Mouse (Mus musculus): ENCODE measurements at regions not wholly inside any gene's neighbourhood (a gene's known extent, or its start where the extent isn't known, plus 50 kb on each side); places are given as distances from the start of the nearest gene placed in this dataset.
A peak's percentile ranks its signal among the peaks of the same experiment; 100 is the strongest.

DNA sequence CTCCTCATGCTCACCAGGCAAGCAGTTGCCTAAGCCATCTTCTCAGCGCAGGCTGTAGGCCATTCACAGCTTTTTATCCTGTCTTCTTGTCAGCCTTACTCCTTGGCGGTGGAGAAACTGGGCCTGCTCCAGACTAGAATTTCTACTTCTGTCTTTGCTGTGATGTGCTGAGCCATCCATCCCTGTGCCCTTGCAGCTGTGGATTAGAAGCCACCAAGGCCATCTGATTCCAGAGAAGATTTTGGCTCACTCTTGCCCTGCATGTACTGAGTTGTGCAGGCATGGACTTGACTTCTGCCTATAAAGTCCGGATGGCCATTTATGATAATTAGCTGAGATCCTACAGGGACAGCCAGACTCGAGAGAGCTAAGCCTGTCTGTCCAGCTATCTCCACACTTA, 133.4 kb upstream of the Gli2 start:
- TF ChIP-seq POLR2A (IDR thresholded peaks at IDR 0.05; ENCODE audit: borderline replicate concordance, extremely low read depth, insufficient read depth, insufficient read length, poor library complexity, severe bottlenecking) (no peak), CTCF (IDR thresholded peaks at IDR 0.05; ENCODE audit: borderline replicate concordance, extremely low read depth, insufficient read depth, insufficient read length) (no peak)
- no peak for DNase-seq (ENCODE audit: low read depth)

DNA sequence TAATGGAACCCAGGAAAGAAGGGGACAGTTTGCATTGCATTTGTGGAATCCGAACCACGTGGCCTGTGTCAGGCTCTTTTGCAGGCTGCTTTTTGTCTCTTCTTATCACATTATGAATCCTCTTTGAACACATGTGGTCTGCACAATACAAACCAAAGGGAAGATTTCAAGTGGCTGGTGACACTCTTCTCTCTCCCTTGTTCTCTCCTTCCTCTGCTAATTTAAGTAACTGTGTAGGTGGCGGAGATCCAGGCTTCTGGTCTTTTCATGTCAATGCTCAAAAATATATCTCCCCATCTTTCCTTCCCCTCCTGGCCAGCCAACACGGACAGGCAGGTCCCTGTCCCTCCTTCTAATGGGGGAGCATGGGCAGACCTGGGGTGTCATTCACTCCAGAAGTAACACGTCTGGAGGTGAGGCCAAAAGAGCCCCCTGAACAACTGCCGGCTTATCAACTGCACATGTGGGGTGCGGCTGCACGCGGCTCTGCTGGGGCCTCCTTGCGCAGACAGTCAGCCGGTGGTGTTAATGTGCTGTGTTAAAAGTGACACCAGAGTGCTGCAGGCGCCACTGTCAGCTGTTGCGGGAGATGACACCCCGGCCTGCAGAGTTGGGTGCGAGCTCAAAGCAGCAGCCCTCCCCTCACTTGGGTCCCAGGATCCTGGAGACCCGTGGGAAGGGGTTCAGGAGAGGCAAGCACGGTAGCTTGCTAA, 130.3 kb upstream of the Gli2 start:
- DNase-seq (ENCODE audit: low read depth), result peak; percentile 9
- TF ChIP-seq POLR2A (IDR thresholded peaks at IDR 0.05; ENCODE audit: borderline replicate concordance, extremely low read depth, insufficient read depth, insufficient read length, poor library complexity, severe bottlenecking) (no peak), CTCF (IDR thresholded peaks at IDR 0.05; ENCODE audit: borderline replicate concordance, extremely low read depth, insufficient read depth, insufficient read length) (no peak)

DNA sequence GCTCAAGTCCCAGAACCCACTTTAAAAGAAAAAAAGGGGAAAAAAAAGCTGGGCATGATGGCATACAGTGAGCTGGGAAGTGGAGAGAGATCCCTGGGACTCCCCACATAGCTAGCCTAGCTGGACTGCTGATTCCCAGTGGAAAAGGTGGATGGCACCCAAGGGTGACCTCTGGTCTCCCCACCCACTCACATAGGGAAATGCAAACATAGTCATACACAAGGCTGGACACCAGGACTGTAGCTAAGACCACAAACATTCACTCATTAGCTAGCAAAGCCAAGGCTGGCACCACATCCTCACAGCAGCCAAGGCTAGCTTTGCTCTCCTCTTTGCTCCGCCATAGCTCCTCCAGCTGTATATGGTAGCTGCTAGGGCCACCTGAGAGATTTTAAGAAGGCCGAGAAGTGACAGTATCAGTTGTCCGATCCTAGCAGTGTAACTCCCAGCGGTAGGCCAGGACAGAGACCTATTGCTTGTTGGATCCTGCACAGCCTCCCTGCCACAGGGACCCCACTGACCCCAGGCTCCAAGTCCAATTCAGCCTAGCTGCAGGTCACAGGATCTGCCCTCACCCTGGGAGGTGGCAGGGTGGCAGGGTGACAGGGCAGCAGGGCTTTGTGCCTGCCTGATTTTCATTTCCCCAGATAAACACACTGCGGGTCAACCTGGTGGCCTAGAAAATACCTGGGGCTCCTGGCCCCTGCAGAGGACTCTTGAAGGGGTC, 119.8 kb upstream of the Gli2 start:
- DNase-seq (ENCODE audit: low read depth), result no peak
- TF ChIP-seq CTCF (IDR thresholded peaks at IDR 0.05; ENCODE audit: borderline replicate concordance, extremely low read depth, insufficient read depth, insufficient read length), result no peak
- TF ChIP-seq POLR2A (IDR thresholded peaks at IDR 0.05; ENCODE audit: borderline replicate concordance, extremely low read depth, insufficient read depth, insufficient read length, poor library complexity, severe bottlenecking), result no peak

DNA sequence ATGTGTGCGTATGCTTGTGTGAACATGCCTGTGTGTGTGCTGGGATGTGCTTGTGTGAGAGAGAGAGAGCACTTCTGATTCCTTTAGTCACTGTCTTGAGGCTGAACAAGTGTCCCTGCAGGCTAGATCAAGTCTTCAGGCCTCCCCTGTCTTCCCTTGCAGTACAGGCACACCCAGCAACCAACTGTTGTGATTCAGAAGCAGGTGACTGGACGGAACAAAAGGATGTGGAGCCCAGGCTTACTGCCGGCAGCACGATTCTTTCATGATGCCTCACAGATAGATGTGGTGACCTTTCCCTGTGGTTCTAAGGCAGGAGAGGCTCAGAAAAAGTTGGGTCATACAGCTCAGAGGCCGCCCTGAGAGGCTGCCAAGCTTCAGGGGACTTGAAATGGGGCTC, 114.0 kb upstream of the Gli2 start:
- no peak for DNase-seq (ENCODE audit: low read depth)
- TF ChIP-seq POLR2A (IDR thresholded peaks at IDR 0.05; ENCODE audit: borderline replicate concordance, extremely low read depth, insufficient read depth, insufficient read length, poor library complexity, severe bottlenecking) (no peak), CTCF (IDR thresholded peaks at IDR 0.05; ENCODE audit: borderline replicate concordance, extremely low read depth, insufficient read depth, insufficient read length) (no peak)

DNA sequence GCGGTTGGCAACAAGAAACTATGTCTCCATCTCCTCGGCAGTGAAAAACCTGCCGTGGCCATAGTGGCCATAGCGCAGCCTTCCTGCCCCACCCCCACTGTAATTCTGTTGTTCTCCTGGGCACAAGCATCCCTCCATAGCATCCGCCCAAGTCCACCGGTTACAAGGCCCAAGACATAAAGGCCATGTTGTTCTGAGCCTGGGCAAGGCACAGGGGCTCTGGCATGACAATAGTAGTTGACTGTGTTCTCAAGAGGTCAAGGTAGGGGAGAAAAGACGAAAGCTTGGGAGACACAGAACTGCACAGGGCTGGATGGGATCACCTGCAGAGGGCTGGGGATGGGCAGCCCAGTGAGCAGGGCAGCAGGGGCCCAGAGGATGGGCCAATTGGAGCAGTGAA, 112.9 kb upstream of the Gli2 start:
- DNase-seq (ENCODE audit: low read depth), result no peak
- TF ChIP-seq POLR2A (IDR thresholded peaks at IDR 0.05; ENCODE audit: borderline replicate concordance, extremely low read depth, insufficient read depth, insufficient read length, poor library complexity, severe bottlenecking), result no peak
- TF ChIP-seq CTCF (IDR thresholded peaks at IDR 0.05; ENCODE audit: borderline replicate concordance, extremely low read depth, insufficient read depth, insufficient read length), result no peak

DNA sequence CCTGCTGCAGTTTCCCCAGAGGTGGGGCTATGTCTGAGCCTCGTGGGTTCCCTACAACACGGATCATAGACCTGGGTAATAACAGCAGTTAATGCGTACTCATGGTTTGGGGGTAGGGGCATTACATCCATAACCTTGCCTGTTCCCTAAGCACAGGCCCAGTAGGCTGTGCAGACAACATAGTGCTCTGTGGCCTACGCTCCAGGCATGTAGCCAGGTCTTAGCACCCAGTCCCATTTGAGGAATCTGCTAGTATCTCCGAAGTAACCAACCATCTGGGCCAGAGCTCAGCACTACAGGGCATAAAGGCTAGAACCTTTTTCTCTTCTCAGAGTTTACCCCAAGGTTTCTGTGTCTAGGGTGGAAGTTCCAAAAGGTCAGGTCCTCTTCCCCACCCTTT, 111.4 kb upstream of the Gli2 start:
- TF ChIP-seq POLR2A (IDR thresholded peaks at IDR 0.05; ENCODE audit: borderline replicate concordance, extremely low read depth, insufficient read depth, insufficient read length, poor library complexity, severe bottlenecking) (no peak), CTCF (IDR thresholded peaks at IDR 0.05; ENCODE audit: borderline replicate concordance, extremely low read depth, insufficient read depth, insufficient read length) (no peak)

DNA sequence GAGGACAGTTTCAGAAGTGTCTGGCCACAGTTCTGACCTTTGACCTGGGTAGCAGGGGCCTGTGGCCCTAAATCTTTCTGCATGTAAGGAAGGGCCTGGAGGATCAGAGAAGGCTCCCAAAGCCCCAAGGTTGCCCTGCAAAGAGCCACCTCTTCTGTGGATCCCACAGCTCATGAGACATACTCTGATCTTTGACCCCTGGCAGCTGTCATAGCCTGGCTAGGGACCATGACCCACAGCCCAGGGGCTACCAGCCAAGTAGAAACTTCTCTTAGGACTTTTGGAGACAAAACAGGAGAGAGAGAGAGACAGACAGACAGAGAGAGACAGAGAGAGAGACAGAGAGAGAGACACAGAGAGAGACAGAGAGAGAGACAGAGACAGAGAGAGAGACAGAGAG, 110.4 kb upstream of the Gli2 start:
- no peak for DNase-seq (ENCODE audit: low read depth)
- TF ChIP-seq POLR2A (IDR thresholded peaks at IDR 0.05; ENCODE audit: borderline replicate concordance, extremely low read depth, insufficient read depth, insufficient read length, poor library complexity, severe bottlenecking) (no peak), CTCF (IDR thresholded peaks at IDR 0.05; ENCODE audit: borderline replicate concordance, extremely low read depth, insufficient read depth, insufficient read length) (no peak)

More for the DNA sequence above, 111.4 kb upstream of the Gli2 start:
- no peak for DNase-seq (ENCODE audit: low read depth)

DNA sequence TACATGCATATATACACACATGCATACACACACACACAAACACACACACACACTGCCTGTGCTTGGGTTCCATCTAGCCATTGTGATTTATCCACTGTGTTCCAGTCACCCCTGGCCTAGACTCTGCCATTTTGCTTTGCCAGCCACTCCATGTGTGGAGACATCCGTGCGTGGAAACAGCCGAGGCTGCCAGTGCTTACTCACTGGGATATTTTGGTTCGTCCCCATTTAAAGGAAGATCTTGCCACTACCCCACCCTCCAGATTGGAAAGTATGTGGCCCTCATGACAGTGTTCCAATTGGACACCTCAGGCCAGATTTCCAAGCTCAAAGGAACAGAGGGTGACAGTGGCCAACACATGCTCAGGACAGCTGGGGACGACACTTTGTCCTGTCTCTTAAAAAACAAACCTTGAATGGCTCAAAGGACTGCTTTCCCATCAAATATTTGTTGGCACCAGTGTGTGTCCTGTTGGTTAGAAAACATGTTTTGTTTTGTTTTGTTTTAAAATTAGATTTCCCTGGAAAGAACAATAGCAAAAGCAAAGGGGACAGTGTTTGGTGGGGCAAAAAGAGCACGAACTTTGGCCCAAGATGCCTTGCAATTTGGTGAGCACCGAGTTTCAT, 109.8 kb upstream of the Gli2 start:
- TF ChIP-seq POLR2A (IDR thresholded peaks at IDR 0.05; ENCODE audit: borderline replicate concordance, extremely low read depth, insufficient read depth, insufficient read length, poor library complexity, severe bottlenecking), result no peak
- TF ChIP-seq CTCF (IDR thresholded peaks at IDR 0.05; ENCODE audit: borderline replicate concordance, extremely low read depth, insufficient read depth, insufficient read length), result no peak

DNA sequence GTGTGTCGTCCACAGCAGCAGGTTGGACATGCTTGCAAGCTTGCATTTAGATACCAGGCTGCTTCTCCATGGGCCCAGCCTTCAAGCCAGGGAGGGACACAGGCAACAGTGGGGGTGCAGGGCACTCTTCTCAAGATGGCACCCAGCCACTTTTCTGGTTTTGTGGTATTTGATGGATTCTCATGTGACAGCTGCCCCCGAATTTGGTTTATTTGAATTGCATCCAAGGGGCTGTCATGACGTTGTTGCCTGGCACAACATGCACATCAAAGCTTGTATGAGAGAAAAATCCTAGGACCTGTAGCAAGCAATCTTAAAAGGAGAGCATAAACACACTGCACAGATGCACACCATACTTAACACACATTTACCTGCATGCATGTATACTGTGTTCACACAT, 108.3 kb upstream of the Gli2 start:
- TF ChIP-seq CTCF (IDR thresholded peaks at IDR 0.05; ENCODE audit: borderline replicate concordance, extremely low read depth, insufficient read depth, insufficient read length), result no peak
- no peak for TF ChIP-seq POLR2A (IDR thresholded peaks at IDR 0.05; ENCODE audit: borderline replicate concordance, extremely low read depth, insufficient read depth, insufficient read length, poor library complexity, severe bottlenecking)
- peak; percentile 69 for DNase-seq (ENCODE audit: low read depth)

More for the DNA sequence above, 109.8 kb upstream of the Gli2 start:
- DNase-seq (ENCODE audit: low read depth), result no peak

DNA sequence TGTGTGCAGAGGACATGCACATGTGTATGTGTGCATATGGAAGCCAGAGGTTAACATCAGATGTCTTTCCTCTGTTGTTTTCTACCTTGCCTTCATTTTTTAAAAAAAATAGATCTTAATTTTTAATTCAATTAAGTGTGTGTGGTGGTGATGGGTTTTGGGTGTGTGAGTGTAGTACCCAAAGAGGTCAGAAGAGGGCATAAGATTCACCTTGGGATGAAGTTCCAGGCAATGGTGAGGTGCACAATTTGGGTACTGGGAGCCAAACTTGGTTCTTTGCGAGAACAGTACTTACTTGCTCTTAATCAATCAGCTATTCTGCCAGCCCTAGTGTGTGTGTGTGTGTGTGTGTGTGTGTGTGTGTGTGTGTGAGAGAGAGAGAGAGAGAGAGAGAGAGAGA, 106.9 kb upstream of the Gli2 start:
- DNase-seq (ENCODE audit: low read depth), result peak; percentile 11
- peak; percentile 19; the same call in 1 of the 2 replicates for TF ChIP-seq CTCF (IDR thresholded peaks at IDR 0.05; ENCODE audit: borderline replicate concordance, extremely low read depth, insufficient read depth, insufficient read length)
- TF ChIP-seq POLR2A (IDR thresholded peaks at IDR 0.05; ENCODE audit: borderline replicate concordance, extremely low read depth, insufficient read depth, insufficient read length, poor library complexity, severe bottlenecking), result no peak

DNA sequence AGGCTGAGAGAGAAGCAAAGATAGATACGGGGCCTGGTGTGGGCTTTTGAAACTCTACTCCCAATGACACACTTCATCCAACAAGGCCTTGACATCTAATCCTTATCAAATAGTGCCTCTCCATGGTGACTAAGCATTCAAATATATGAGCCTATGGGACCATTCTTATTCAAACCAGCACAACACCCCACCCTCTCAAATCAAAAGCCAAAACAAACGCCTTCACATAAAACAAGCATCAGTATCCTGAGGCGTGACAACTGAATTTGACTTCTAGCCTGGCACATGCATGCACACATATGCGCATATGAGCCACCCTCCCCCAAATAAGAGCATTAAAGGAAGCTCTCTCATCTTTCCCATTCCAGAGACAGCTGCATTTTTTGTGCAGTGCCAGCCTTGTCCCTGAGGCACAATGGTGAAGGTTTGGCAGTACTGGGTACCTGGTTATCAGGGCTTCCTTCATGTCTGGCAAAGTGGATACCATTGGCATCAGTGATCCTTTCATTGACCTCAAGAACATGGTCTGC, 103.8 kb upstream of the Gli2 start:
- TF ChIP-seq CTCF (IDR thresholded peaks at IDR 0.05; ENCODE audit: borderline replicate concordance, extremely low read depth, insufficient read depth, insufficient read length) (no peak), POLR2A (IDR thresholded peaks at IDR 0.05; ENCODE audit: borderline replicate concordance, extremely low read depth, insufficient read depth, insufficient read length, poor library complexity, severe bottlenecking) (no peak)
- DNase-seq (ENCODE audit: low read depth), result no peak

Data from brain, embryonic 14.5 days (tissue).